Mouse (Mus musculus) spleen, adult 2 months (tissue): ENCODE data around the gene Ltbp3. TPM values are rescaled to one million over a fixed set of nuclear protein-coding genes. Genes with fewer than 3 reads are reported as not detected.

Source experiments
- DNase-seq, 2 experiments: peaks; one replicate each; pipeline versions ENCODE4 v3.0.0 to v3.0.0-alpha.2; 2012 to 2021; ENCODE audit warnings: low spot score in 2 of 2, low read depth in 1 of 2
- H3K27ac ChIP-seq: fragments of 200-500 bp; 2 replicates; pipeline ENCODE4 v1.5.1; 2012; ENCODE audit warnings: low read length, inconsistent platforms; ENCODE audit not compliant: insufficient read depth
- H3K27me3 ChIP-seq: fragments of 200-500 bp; 2 replicates; pipeline ENCODE4 v1.6.1; 2012; ENCODE audit warnings: mild to moderate bottlenecking, moderate library complexity, low read length, inconsistent platforms; ENCODE audit not compliant: control insufficient read depth, insufficient read depth
- H3K36me3 ChIP-seq: fragments of 200-500 bp; 2 replicates; pipeline ENCODE4 v1.6.1; 2012; ENCODE audit warnings: mild to moderate bottlenecking, low read length, inconsistent platforms; ENCODE audit not compliant: control insufficient read depth, insufficient read depth
- H3K4me1 ChIP-seq: fragments of 200-500 bp; 2 replicates; pipeline ENCODE4 v1.6.1; 2011; ENCODE audit warnings: inconsistent platforms; ENCODE audit not compliant: control insufficient read depth, insufficient read depth, insufficient read length
- H3K4me3 ChIP-seq: fragments of 200-500 bp; 2 replicates; pipeline ENCODE4 v1.5.1; 2011; ENCODE audit warnings: mild to moderate bottlenecking, inconsistent platforms; ENCODE audit not compliant: insufficient read depth, insufficient read length; ENCODE audit errors: extremely low read depth
- CTCF ChIP-seq: fragments of 200-500 bp; IDR thresholded peaks from 2 replicates; pipeline ENCODE4 v1.5.1; 2011; ENCODE audit warnings: mild to moderate bottlenecking, inconsistent platforms; ENCODE audit not compliant: insufficient read depth, insufficient read length, insufficient replicate concordance; ENCODE audit errors: extremely low read depth
- POLR2A ChIP-seq: fragments of 200-500 bp; IDR thresholded peaks from 2 replicates; pipeline ENCODE4 v1.6.1; 2011; ENCODE audit warnings: low read depth, low read length, inconsistent platforms
- WGBS: fragments of 180-500 bp; shearing (Covaris S2); methylation state at CpG from one replicate; pipeline ENCODE4 v1.1.7; 2018; 5-methylcytosine and 5-hydroxymethylcytosine counted together
- polyA plus RNA-seq: library from polyadenylated mRNA; depleted of rRNA; stranded (reverse); fragments of >200 nt; gene quantifications from 2 replicates; pipeline ENCODE4 v1.2.3, GENCODE M21; 2012; rRNA removed

Gene Ltbp3
- polyA plus RNA-seq, 1 experiment, result 22.5 TPM

DNA sequence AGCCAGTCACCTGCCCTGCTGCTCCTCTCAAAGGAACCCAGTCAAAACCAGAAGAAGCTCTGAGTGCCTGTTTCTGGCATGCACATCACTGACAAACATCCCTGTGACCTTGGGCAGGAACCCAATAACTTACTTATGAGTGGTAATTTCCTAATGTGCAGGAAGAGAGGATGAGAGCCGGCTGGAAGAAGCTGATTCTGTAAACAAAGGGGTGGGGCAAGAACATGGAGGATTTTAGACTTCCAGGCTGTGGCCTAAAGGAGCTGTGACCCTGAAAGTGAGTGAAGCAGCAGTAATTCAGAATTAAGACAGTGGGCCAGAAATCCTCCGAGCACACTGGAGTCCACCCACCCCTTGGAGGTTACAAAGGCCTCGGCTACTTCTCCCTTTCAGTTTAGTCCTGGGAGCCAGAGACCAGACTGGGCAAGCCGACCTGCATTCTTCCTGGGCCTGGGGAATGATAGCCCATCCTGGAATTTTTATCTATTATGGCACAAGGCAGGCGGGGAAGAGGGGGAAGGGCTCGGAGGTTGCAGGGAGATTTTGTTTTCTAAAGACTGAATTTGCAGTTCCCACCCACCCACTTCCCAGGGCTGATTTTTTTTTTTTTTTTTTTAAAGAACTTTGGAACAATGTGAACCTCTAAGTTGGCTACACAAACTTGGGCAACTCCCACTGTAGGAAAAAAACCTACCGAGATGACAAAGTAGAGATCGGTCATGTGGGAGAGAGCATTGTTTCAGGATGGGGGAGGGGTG lies 65.5 kb downstream of the Ltbp3 start:
- H3K4me3 ChIP-seq, result no peak overlapping the region
- 26% methylated on average over 8 of the region's 8 CpGs for WGBS

DNA sequence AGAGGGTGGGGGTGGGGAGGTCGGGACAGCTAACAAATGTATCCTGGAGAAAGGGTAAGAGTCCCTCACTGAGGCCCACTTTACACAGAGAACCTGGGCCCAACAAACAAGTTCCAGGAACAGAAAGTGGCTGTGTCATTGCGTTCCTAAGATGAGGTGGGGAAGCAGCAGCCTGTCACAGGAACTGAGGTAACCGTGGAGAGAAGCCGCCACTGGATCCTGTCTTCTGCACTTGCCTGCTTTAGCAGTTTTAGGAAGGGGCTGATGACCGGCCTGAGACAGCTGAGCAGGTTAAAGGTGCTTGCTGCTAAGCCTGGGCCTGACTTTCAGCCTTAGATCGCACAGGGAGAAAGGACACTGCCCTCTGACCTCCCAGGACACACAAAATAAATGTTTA lies 66.1 kb downstream of the Ltbp3 start:
- Histone ChIP-seq H3K4me3 (no peak overlapping the region), H3K27me3 (no peaks in the 10 kb centered on the region), H3K4me1 (peaks cover 16% of the 10 kb centered on the region; the same call in 1 of the 2 replicates), H3K36me3 (no peaks in the 10 kb centered on the region), H3K27ac (peak overlapping the region; percentile 66)
- WGBS, result 31% methylated on average over 6 of the region's 6 CpGs
- DNase-seq, result no peak
- TF ChIP-seq POLR2A (no peak), CTCF (no peak)

More for the DNA sequence above, 65.5 kb downstream of the Ltbp3 start:
- H3K27me3 ChIP-seq, result no peaks in the 10 kb centered on the region
- DNase-seq, result no peak
- TF ChIP-seq POLR2A, result no peak
- no peak for TF ChIP-seq CTCF
- H3K36me3 ChIP-seq, result no peaks in the 10 kb centered on the region
- H3K4me1 ChIP-seq, result peaks cover 16% of the 10 kb centered on the region; the same call in 1 of the 2 replicates
- H3K27ac ChIP-seq, result peak overlapping the region; percentile 72

DNA sequence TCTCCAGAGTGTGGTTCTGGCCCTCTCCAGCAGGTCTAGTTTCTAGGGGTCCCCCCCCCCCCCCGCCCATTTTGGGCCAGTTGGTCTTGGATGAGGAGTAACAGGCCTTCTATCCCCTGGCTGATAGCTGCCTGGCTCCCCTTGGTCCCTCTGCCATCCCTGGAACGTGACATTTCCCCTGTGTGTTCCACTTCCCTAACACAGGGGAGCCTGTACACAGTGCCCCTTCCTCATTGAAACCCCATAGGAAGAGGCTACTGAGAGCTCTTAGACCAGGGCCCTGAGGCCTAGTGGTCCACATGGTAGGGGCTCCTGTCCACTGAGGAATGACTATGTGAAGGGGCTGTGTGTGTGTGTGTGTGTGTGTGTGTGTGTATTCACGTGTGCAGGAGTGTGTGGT lies 67.0 kb downstream of the Ltbp3 start:
- TF ChIP-seq POLR2A (no peak), CTCF (no peak)
- H3K4me1 ChIP-seq, result peaks cover 16% of the 10 kb centered on the region; the same call in 1 of the 2 replicates
- H3K27me3 ChIP-seq, result no peaks in the 10 kb centered on the region
- H3K36me3 ChIP-seq, result no peaks in the 10 kb centered on the region
- no peak overlapping the region for H3K27ac ChIP-seq
- WGBS, result 63% methylated on average over 3 of the region's 3 CpGs
- no peak overlapping the region for H3K4me3 ChIP-seq
- no peak for DNase-seq

Other genes with a start within 250 kb of the Ltbp3 start
- gene 1700020D05Rik, start 237.1 kb upstream of the Ltbp3 start, polyA plus RNA-seq, result 0.77 and 1.5 TPM in 2 replicates
- gene Snx32, start 230.4 kb upstream of the Ltbp3 start, polyA plus RNA-seq, result 10.8 and 12.2 TPM in 2 replicates
- gene Ovol1, start 180.3 kb upstream of the Ltbp3 start, polyA plus RNA-seq, result 0.05 TPM in 2 replicates
- 18.6 and 25.0 TPM in 2 replicates for gene Ap5b1, start 172.9 kb upstream of the Ltbp3 start, polyA plus RNA-seq
- 47.8 and 74.6 TPM in 2 replicates for gene Rnaseh2c, start 139.0 kb upstream of the Ltbp3 start, polyA plus RNA-seq
- 37.3 and 46.1 TPM in 2 replicates for gene Kat5, start 130.7 kb upstream of the Ltbp3 start, polyA plus RNA-seq
- 87.1 and 110 TPM in 2 replicates for gene Rela, start 103.4 kb upstream of the Ltbp3 start, polyA plus RNA-seq
- gene Sipa1, start 77.2 kb upstream of the Ltbp3 start, polyA plus RNA-seq, result 417 and 497 TPM in 2 replicates
- 73.4 and 88.7 TPM in 2 replicates for gene Map3k11, start 52.2 kb upstream of the Ltbp3 start, polyA plus RNA-seq
- 195 and 236 TPM in 2 replicates for gene Pcnx3, start 52.0 kb upstream of the Ltbp3 start, polyA plus RNA-seq
- gene Kcnk7, start 36.5 kb upstream of the Ltbp3 start, polyA plus RNA-seq, result 0.19 and 0.39 TPM in 2 replicates
- gene Ehbp1l1, start 14.6 kb upstream of the Ltbp3 start, polyA plus RNA-seq, result 94.6 and 101 TPM in 2 replicates
- 124 and 173 TPM in 2 replicates for gene Fam89b, start 11.3 kb upstream of the Ltbp3 start, polyA plus RNA-seq
- 65.4 and 68.0 TPM in 2 replicates for gene Scyl1, start 30.5 kb downstream of the Ltbp3 start, polyA plus RNA-seq
- 42.3 and 43.9 TPM in 2 replicates for gene Frmd8, start 134.4 kb downstream of the Ltbp3 start, polyA plus RNA-seq
- gene Slc25a45, start 136.9 kb downstream of the Ltbp3 start, polyA plus RNA-seq, result 36.6 and 37.6 TPM in 2 replicates
- gene Tigd3, start 153.2 kb downstream of the Ltbp3 start, polyA plus RNA-seq, result 1.3 TPM in 2 replicates
- 59.9 and 74.8 TPM in 2 replicates for gene Dpf2, start 172.1 kb downstream of the Ltbp3 start, polyA plus RNA-seq
- 8.1 and 8.2 TPM in 2 replicates for gene Cdc42ep2, start 183.9 kb downstream of the Ltbp3 start, polyA plus RNA-seq
- gene Pola2, start 223.3 kb downstream of the Ltbp3 start, polyA plus RNA-seq, result 40.5 and 48.0 TPM in 2 replicates
- not detected in 2 replicates for gene Slc22a20, start 245.2 kb downstream of the Ltbp3 start, polyA plus RNA-seq